Mouse (Mus musculus): ENCODE data around the gene Hao2. TPM values are rescaled to one million over a fixed set of nuclear protein-coding genes. Genes with fewer than 3 reads are reported as not detected.
A peak's percentile ranks its signal among the peaks of the same experiment; 100 is the strongest.

Gene Hao2
- polyA plus RNA-seq (2014; fragmentation: Nextera tagmentation; extraction: Ambion mirVana): not detected in 2 replicates

DNA sequence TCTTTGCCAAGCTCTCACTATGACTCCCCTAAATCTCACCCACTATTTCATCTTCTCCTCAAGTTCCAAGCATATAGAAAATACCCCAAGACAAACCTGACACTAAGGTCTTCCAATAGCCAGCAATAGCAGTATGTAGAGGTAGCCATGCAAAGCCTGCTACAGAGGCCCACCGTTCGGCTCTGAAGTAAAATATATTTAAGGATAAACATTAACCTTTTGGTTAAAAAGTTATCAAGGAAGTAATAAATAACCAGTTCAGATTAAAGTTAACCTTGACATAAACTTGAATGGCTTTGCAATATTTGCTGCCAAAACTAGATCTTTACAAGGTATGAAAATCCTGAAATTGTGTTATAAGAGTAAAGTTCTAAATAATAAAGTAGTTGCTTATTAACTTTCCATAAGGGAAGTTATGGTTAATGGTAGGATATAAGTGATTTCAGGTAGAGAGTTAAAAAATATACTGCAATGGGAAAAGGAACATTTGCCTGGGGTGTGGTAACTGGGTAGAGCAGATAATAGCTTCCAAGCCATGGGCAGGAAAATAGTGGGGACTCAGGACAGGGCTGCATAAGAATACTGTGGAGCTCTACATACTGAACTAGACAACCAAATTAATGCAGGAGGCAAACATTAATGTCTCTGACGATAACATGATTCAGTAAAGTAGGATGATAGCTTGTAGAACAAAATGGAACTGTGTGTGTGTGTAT, at the start of gene Hao2:
Hao2 (minus strand) TSS at position 183 of the 716 bp plus-strand sequence.
- Histone ChIP-seq H3K4me3 (ENCODE audit: low read depth, low read length) (no peak within 1 kb of the TSS), H3K27ac (ENCODE audit: low read depth, low read length) (no peak within 1 kb of the TSS), H3K4me2 (ENCODE audit: low read depth) (no peak within 1 kb of the TSS), H3K27me3 (ENCODE audit: control insufficient read depth, insufficient read depth, low read length) (no peaks in the 10 kb centered on the region), H3K4me1 (ENCODE audit: control insufficient read depth, insufficient read depth, low read length) (no peaks in the 10 kb centered on the region), H3K9me3 (ENCODE audit: control insufficient read depth, low read length) (no peaks in the 10 kb centered on the region), H3K9ac (ENCODE audit: low read length) (no peak within 1 kb of the TSS), H3K36me3 (ENCODE audit: control insufficient read depth, insufficient read depth, low read length) (no peaks in the 10 kb centered on the region)
- DNase-seq (ENCODE audit: low spot score) (no peak), ATAC-seq (ENCODE audit: insufficient read depth, low FRiP score, low TSS enrichment) (no peak)
- 83% methylated on average over 3 of the region's 3 CpGs for WGBS

DNA sequence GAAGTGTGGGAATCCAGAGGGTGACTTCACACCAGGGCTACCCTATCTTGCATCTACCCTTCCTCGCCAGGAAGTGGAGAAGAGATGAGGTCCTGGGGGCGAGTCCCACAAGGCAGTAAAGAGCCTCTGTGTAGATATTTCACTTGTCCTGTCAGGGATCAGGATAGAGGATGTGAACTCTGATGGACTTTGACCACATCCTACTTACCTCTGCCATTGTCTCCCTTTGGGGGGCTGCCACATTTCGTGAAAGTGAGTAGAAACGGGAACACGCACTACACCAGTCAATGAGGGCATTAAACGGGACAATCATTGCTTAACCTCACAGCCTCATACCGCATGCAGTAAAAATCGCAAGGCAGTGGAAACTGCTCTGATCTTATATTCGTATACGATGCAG, 48.6 kb upstream of the Hao2 start:
- Histone ChIP-seq H3K27ac (ENCODE audit: low read depth, low read length) (no peak overlapping the region), H3K4me3 (ENCODE audit: low read depth, low read length) (peak overlapping the region; percentile 20), H3K4me2 (ENCODE audit: low read depth) (peak overlapping the region; percentile 62), H3K27me3 (ENCODE audit: control insufficient read depth, insufficient read depth, low read length) (no peaks in the 10 kb centered on the region), H3K9me3 (ENCODE audit: control insufficient read depth, low read length) (no peaks in the 10 kb centered on the region), H3K36me3 (ENCODE audit: control insufficient read depth, insufficient read depth, low read length) (no peaks in the 10 kb centered on the region), H3K4me1 (ENCODE audit: control insufficient read depth, insufficient read depth, low read length) (peaks cover 12% of the 10 kb centered on the region), H3K9ac (ENCODE audit: low read length) (peak overlapping the region; percentile 39; the same call in 1 of the 2 replicates)
- no peak for ATAC-seq (ENCODE audit: insufficient read depth, low FRiP score, low TSS enrichment)
- no peak for DNase-seq (ENCODE audit: low spot score)
- WGBS: 21% methylated on average over 10 of the region's 10 CpGs

DNA sequence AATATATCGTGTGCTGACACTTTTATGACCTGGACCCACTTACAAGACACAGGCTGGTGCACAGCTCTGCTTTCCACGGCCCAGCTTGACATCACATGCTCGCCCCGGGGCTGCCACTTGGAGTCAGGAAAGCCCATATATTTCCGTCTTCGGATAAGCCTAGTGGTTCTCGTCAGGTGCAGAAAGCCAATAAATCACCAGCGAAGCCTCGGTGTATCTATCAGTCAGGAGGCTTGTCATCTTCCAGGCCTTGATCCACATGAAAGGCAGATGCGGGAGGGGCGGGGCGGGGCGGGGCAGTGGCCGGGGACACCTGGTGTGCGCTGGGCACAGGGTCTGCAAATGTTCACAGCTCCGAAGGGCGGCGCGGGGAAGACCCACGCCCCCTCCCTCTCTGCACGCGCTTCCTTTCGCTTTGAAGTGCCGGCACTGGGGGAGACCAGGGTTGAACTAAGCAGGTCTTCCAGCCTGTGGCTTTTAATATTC, 48.1 kb upstream of the Hao2 start:
- H3K4me2 ChIP-seq (ENCODE audit: low read depth): peak overlapping the region; percentile 62
- H3K27ac ChIP-seq (ENCODE audit: low read depth, low read length): no peak overlapping the region
- WGBS: 0% methylated on average over 24 of the region's 24 CpGs
- peaks cover 12% of the 10 kb centered on the region for H3K4me1 ChIP-seq (ENCODE audit: control insufficient read depth, insufficient read depth, low read length)
- DNase-seq (ENCODE audit: low spot score): peak; percentile 63
- peak overlapping the region; percentile 20 for H3K4me3 ChIP-seq (ENCODE audit: low read depth, low read length)
- H3K9me3 ChIP-seq (ENCODE audit: control insufficient read depth, low read length): no peaks in the 10 kb centered on the region
- no peaks in the 10 kb centered on the region for H3K27me3 ChIP-seq (ENCODE audit: control insufficient read depth, insufficient read depth, low read length)
- peak; percentile 88 for ATAC-seq (ENCODE audit: insufficient read depth, low FRiP score, low TSS enrichment)
- peak overlapping the region; percentile 39 for H3K9ac ChIP-seq (ENCODE audit: low read length)
- H3K36me3 ChIP-seq (ENCODE audit: control insufficient read depth, insufficient read depth, low read length): no peaks in the 10 kb centered on the region

DNA sequence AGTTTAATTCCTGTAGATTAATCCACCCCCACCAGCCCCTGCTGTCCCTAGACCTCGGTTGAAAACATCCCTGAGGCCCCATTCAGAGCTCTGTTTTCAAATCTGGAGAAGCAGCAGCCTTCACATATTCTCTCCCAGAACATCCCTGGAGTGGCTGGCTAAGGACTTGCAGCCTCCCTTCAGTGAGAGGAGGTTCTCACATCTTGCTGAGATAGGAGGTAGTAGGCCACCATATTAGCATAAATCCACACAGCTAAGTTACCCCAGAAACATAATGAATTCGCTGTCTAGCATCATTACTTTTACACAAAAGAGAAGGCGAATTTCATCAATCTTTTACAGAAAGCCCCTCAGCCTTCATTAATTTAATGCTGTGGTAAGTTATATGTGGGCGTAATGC, 47.2 kb upstream of the Hao2 start:
- Histone ChIP-seq H3K27me3 (ENCODE audit: control insufficient read depth, insufficient read depth, low read length) (no peaks in the 10 kb centered on the region), H3K9me3 (ENCODE audit: control insufficient read depth, low read length) (no peaks in the 10 kb centered on the region), H3K36me3 (ENCODE audit: control insufficient read depth, insufficient read depth, low read length) (no peaks in the 10 kb centered on the region), H3K4me2 (ENCODE audit: low read depth) (no peak overlapping the region), H3K4me3 (ENCODE audit: low read depth, low read length) (no peak overlapping the region), H3K27ac (ENCODE audit: low read depth, low read length) (no peak overlapping the region), H3K9ac (ENCODE audit: low read length) (no peak overlapping the region), H3K4me1 (ENCODE audit: control insufficient read depth, insufficient read depth, low read length) (peaks cover 12% of the 10 kb centered on the region)
- no peak for DNase-seq (ENCODE audit: low spot score)
- ATAC-seq (ENCODE audit: insufficient read depth, low FRiP score, low TSS enrichment): peak; percentile 13; the same call in 1 of the 2 replicates
- WGBS: 65% methylated on average over 4 of the region's 4 CpGs

DNA sequence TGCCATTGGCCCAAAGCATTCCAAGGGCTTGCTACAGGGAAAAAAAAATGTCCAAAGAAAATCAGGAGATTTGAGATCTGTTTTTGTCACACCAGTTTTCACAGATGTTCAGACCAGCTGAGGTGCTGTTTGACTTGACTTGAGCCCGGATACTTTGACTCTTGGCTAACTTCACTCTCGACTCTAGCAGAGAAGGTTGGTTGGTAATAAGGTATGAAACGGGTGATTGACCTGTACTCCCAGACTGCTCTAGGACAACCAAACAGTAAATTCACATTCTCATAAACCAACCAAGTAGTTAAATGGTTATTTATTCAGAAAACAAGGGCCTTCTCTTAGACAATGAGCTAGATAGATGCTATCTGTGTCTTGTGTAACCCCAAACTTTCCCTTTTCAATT, 43.4 kb upstream of the Hao2 start:
- peaks cover 5% of the 10 kb centered on the region; the same call in 1 of the 2 replicates for H3K4me1 ChIP-seq (ENCODE audit: control insufficient read depth, insufficient read depth, low read length)
- no peak overlapping the region for H3K4me3 ChIP-seq (ENCODE audit: low read depth, low read length)
- no peak overlapping the region for H3K27ac ChIP-seq (ENCODE audit: low read depth, low read length)
- no peak for ATAC-seq (ENCODE audit: insufficient read depth, low FRiP score, low TSS enrichment)
- H3K9me3 ChIP-seq (ENCODE audit: control insufficient read depth, low read length): no peaks in the 10 kb centered on the region
- H3K4me2 ChIP-seq (ENCODE audit: low read depth): no peak overlapping the region
- H3K27me3 ChIP-seq (ENCODE audit: control insufficient read depth, insufficient read depth, low read length): no peaks in the 10 kb centered on the region
- H3K9ac ChIP-seq (ENCODE audit: low read length): no peak overlapping the region
- 89% methylated on average over 3 of the region's 3 CpGs for WGBS
- no peaks in the 10 kb centered on the region for H3K36me3 ChIP-seq (ENCODE audit: control insufficient read depth, insufficient read depth, low read length)
- no peak for DNase-seq (ENCODE audit: low spot score)

DNA sequence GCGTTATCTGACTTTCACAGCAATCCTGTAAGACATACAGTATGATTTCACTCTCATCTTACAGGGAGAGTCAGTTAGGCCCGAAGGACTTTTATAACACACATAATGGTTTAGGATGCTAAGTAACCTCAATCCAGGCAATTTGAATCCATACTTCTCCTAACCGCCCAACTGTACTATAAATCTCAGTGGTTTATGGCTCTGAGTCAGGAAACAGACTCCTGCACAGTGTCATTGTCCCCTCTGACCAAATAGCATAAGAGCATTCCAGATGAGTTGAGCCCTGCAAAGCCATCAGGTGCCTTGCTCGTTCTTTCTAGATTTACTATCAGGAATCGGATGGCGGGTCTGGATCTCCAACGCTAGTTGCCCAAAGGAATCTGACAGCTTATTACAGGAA, 41.6 kb upstream of the Hao2 start:
- DNase-seq (ENCODE audit: low spot score) (no peak), ATAC-seq (ENCODE audit: insufficient read depth, low FRiP score, low TSS enrichment) (no peak)
- no peaks in the 10 kb centered on the region for H3K36me3 ChIP-seq (ENCODE audit: control insufficient read depth, insufficient read depth, low read length)
- H3K9me3 ChIP-seq (ENCODE audit: control insufficient read depth, low read length): no peaks in the 10 kb centered on the region
- H3K4me2 ChIP-seq (ENCODE audit: low read depth): no peak overlapping the region
- H3K27ac ChIP-seq (ENCODE audit: low read depth, low read length): no peak overlapping the region
- H3K4me1 ChIP-seq (ENCODE audit: control insufficient read depth, insufficient read depth, low read length): no peaks in the 10 kb centered on the region
- H3K27me3 ChIP-seq (ENCODE audit: control insufficient read depth, insufficient read depth, low read length): no peaks in the 10 kb centered on the region
- no peak overlapping the region for H3K4me3 ChIP-seq (ENCODE audit: low read depth, low read length)
- 81% methylated on average over 7 of the region's 7 CpGs for WGBS
- H3K9ac ChIP-seq (ENCODE audit: low read length): no peak overlapping the region

DNA sequence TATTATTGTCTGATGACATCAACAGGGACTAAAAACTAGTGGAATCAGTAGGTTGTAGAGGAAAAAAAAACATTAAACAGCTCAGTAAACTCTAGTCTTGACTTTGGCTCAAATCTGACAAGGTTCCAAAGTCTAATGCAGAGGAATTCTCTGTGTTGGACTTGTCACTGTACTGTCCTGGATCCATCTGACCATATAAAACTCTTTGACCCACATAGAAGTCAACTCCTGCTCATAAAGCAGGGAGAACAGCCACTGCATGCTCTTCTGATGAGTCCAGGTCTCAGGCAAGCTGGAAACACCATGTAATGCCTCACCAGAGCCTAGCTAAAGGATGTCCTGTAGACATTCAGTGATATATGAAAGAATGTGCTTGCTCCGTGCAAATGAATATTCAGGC, 41.0 kb upstream of the Hao2 start:
- DNase-seq (ENCODE audit: low spot score) (no peak), ATAC-seq (ENCODE audit: insufficient read depth, low FRiP score, low TSS enrichment) (no peak)
- WGBS: 93% methylated on average over 1 of the region's 1 CpGs

DNA sequence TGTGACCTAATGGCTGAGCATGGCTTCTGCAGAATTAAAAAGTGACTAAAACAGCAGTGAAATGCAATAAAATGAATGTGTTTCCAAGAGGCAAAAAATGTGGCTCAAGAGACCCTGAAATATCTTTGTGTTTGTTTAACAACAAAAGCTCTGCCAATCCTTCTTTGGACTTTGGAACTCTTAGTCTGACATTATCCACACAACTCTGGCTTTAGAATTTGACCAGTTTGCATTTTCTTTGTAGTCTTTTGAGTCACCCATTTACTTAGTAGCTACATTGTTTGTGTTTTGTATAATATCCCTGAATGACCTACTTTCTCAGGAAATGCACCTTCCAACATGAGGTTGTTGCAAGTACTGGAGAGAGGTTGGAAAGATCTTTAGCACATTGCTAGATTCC, 39.4 kb upstream of the Hao2 start:
- no peak overlapping the region for H3K4me3 ChIP-seq (ENCODE audit: low read depth, low read length)
- no peak overlapping the region for H3K9ac ChIP-seq (ENCODE audit: low read length)
- no peaks in the 10 kb centered on the region for H3K36me3 ChIP-seq (ENCODE audit: control insufficient read depth, insufficient read depth, low read length)
- no peaks in the 10 kb centered on the region for H3K4me1 ChIP-seq (ENCODE audit: control insufficient read depth, insufficient read depth, low read length)
- DNase-seq (ENCODE audit: low spot score) (no peak), ATAC-seq (ENCODE audit: insufficient read depth, low FRiP score, low TSS enrichment) (no peak)
- no peak overlapping the region for H3K27ac ChIP-seq (ENCODE audit: low read depth, low read length)
- no peak overlapping the region for H3K4me2 ChIP-seq (ENCODE audit: low read depth)
- H3K27me3 ChIP-seq (ENCODE audit: control insufficient read depth, insufficient read depth, low read length): no peaks in the 10 kb centered on the region
- no peaks in the 10 kb centered on the region for H3K9me3 ChIP-seq (ENCODE audit: control insufficient read depth, low read length)

More for the DNA sequence above, 41.0 kb upstream of the Hao2 start:
- Histone ChIP-seq H3K36me3 (ENCODE audit: control insufficient read depth, insufficient read depth, low read length) (no peaks in the 10 kb centered on the region), H3K4me3 (ENCODE audit: low read depth, low read length) (no peak overlapping the region), H3K4me2 (ENCODE audit: low read depth) (no peak overlapping the region), H3K9ac (ENCODE audit: low read length) (no peak overlapping the region), H3K4me1 (ENCODE audit: control insufficient read depth, insufficient read depth, low read length) (no peaks in the 10 kb centered on the region), H3K27me3 (ENCODE audit: control insufficient read depth, insufficient read depth, low read length) (no peaks in the 10 kb centered on the region), H3K27ac (ENCODE audit: low read depth, low read length) (no peak overlapping the region), H3K9me3 (ENCODE audit: control insufficient read depth, low read length) (no peaks in the 10 kb centered on the region)

DNA sequence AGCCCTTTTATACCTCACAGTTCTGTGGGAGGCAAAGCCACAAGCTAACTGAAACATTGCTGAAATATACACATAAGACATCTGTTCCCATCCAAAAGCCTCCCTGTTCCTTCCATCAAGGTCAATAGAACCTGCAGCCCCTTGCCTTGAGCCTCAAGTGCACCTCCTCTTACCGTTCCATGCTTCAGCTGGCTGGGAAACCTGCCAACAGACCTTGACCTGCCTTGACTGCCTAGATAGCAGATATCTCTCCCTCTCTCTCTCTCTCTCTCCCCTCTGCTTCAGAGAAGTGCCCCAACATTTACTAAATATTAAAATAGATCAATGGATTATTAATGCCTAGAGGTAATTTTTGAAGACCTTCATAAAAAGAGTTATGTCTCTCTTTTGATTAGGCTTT, 38.8 kb upstream of the Hao2 start:
- H3K9ac ChIP-seq (ENCODE audit: low read length): no peak overlapping the region
- no peaks in the 10 kb centered on the region for H3K27me3 ChIP-seq (ENCODE audit: control insufficient read depth, insufficient read depth, low read length)
- H3K4me1 ChIP-seq (ENCODE audit: control insufficient read depth, insufficient read depth, low read length): no peaks in the 10 kb centered on the region
- H3K4me2 ChIP-seq (ENCODE audit: low read depth): no peak overlapping the region
- ATAC-seq (ENCODE audit: insufficient read depth, low FRiP score, low TSS enrichment) (no peak), DNase-seq (ENCODE audit: low spot score) (no peak)
- H3K36me3 ChIP-seq (ENCODE audit: control insufficient read depth, insufficient read depth, low read length): no peaks in the 10 kb centered on the region
- WGBS: 79% methylated on average over 1 of the region's 1 CpGs
- no peak overlapping the region for H3K27ac ChIP-seq (ENCODE audit: low read depth, low read length)
- H3K9me3 ChIP-seq (ENCODE audit: control insufficient read depth, low read length): no peaks in the 10 kb centered on the region
- H3K4me3 ChIP-seq (ENCODE audit: low read depth, low read length): no peak overlapping the region
